Mouse (Mus musculus) embryonic facial prominence, embryonic 11.5 days (tissue): ENCODE data around the gene Nacc2. TPM values are rescaled to one million over a fixed set of nuclear protein-coding genes. Genes with fewer than 3 reads are reported as not detected.

Source experiments
- ATAC-seq: fragments of 200-750 bp; cut with Nextera tagmentation; replicated peaks from 2 replicates; pipeline ENCODE4 v1.8.0; 2017; ENCODE audit warnings: low read depth; ENCODE audit not compliant: insufficient number of reproducible peaks, low FRiP score, low TSS enrichment
- DNase-seq: peaks from one replicate; pipeline ENCODE4 v3.0.0-alpha.2; 2015; ENCODE audit warnings: low spot score
- H3K27ac ChIP-seq: fragments of 300-500 bp; sonication (generic); replicated peaks from 2 replicates; pipeline ENCODE4 v1.5.1; 2014; ENCODE audit warnings: mild to moderate bottlenecking, low read depth, low read length, control low read depth
- H3K27me3 ChIP-seq: fragments of 300-500 bp; sonication (generic); 2 replicates; pipeline ENCODE4 v1.6.1; 2014; ENCODE audit warnings: mild to moderate bottlenecking, low read length, moderate library complexity, mixed read lengths; ENCODE audit not compliant: control insufficient read depth, insufficient read depth
- H3K36me3 ChIP-seq: fragments of 300-500 bp; sonication (generic); replicated peaks from 2 replicates; pipeline ENCODE4 v1.6.1; 2014; ENCODE audit warnings: low read depth, mild to moderate bottlenecking, low read length, moderate library complexity, mixed read lengths; ENCODE audit not compliant: control insufficient read depth, insufficient read depth
- H3K4me1 ChIP-seq: fragments of 300-500 bp; sonication (generic); 2 replicates; pipeline ENCODE4 v1.6.1; 2014; ENCODE audit warnings: low read length, mixed read lengths; ENCODE audit not compliant: control insufficient read depth, insufficient read depth
- H3K4me2 ChIP-seq: fragments of 300-500 bp; sonication (generic); 2 replicates; pipeline ENCODE4 v1.6.1; 2014; ENCODE audit warnings: low read depth, mild to moderate bottlenecking, control low read depth, low read length, moderate library complexity
- H3K4me3 ChIP-seq: fragments of 300-500 bp; sonication (generic); 2 replicates; pipeline ENCODE4 v1.5.1; 2014; ENCODE audit warnings: low read depth, low read length, control low read depth
- H3K9ac ChIP-seq: fragments of 300-500 bp; sonication (generic); replicated peaks from 2 replicates; pipeline ENCODE4 v1.6.1; 2014; ENCODE audit warnings: mild to moderate bottlenecking, control low read depth, low read length
- H3K9me3 ChIP-seq: fragments of 300-500 bp; sonication (generic); replicated peaks from 2 replicates; pipeline ENCODE4 v1.6.1; 2016; ENCODE audit warnings: mild to moderate bottlenecking, low read length, inconsistent platforms, mixed read lengths; ENCODE audit not compliant: control insufficient read depth
- WGBS: fragments of 180-500 bp; shearing (Covaris S2); extraction: QIAGEN DNeasy Blood & Tissue Kit; methylation state at CpG from one replicate; pipeline ENCODE4 v1.1.7; 2014; 5-methylcytosine and 5-hydroxymethylcytosine counted together
- polyA plus RNA-seq: library from polyadenylated mRNA; unstranded; fragments of >200 nt; fragmentation: Nextera tagmentation; extraction: Ambion mirVana; gene quantifications from 2 replicates; pipeline ENCODE4 v1.2.1, GENCODE M21; 2014

The Nacc2 gene
- polyA plus RNA-seq, 1 experiment from 2014 or later, result 2.7 TPM

GRCm38 (mm10) chr2:26142986-26143385, 20.0 kb upstream of the Nacc2 start:
- Histone ChIP-seq H3K36me3 (no peaks in the 10 kb centered on the region), H3K4me1 (peaks cover 3% of the 10 kb centered on the region; the same call in 1 of the 2 replicates), H3K27me3 (no peaks in the 10 kb centered on the region), H3K9ac (no peak overlapping the region), H3K4me3 (no peak overlapping the region), H3K4me2 (no peak overlapping the region), H3K27ac (no peak overlapping the region), H3K9me3 (no peaks in the 10 kb centered on the region)
- DNase-seq (no peak), ATAC-seq (no peak)
- 82% methylated on average over 3 of the region's 3 CpGs for WGBS

GRCm38 (mm10) chr2:26141893-26142635, 19.0 kb upstream of the Nacc2 start:
- ATAC-seq, result no peak
- no peak overlapping the region for H3K27ac ChIP-seq
- peak; percentile 67 for DNase-seq
- H3K9me3 ChIP-seq, result no peaks in the 10 kb centered on the region
- peaks cover 3% of the 10 kb centered on the region; the same call in 1 of the 2 replicates for H3K4me1 ChIP-seq
- H3K9ac ChIP-seq, result no peak overlapping the region
- WGBS, result 64% methylated on average over 12 of the region's 12 CpGs
- no peak overlapping the region for H3K4me3 ChIP-seq
- no peak overlapping the region for H3K4me2 ChIP-seq
- H3K36me3 ChIP-seq, result no peaks in the 10 kb centered on the region
- H3K27me3 ChIP-seq, result no peaks in the 10 kb centered on the region

- H3K9me3 ChIP-seq, result no peaks in the 10 kb centered on the region
Measured at GRCm38 (mm10) chr2:26140903-26141302, 17.9 kb upstream of the Nacc2 start.

GRCm38 (mm10) chr2:26140292-26140819, 17.3 kb upstream of the Nacc2 start:
- Histone ChIP-seq H3K4me2 (peak overlapping the region; percentile 93), H3K27ac (peak overlapping the region; percentile 86), H3K9ac (peak overlapping the region; percentile 88), H3K36me3 (no peaks in the 10 kb centered on the region), H3K4me3 (peak overlapping the region; percentile 64), H3K27me3 (no peaks in the 10 kb centered on the region), H3K9me3 (no peaks in the 10 kb centered on the region), H3K4me1 (peaks cover 3% of the 10 kb centered on the region; the same call in 1 of the 2 replicates)
- 0% methylated on average over 60 of the region's 60 CpGs for WGBS
- DNase-seq (peak; percentile 100), ATAC-seq (peak; percentile 87)

More at GRCm38 (mm10) chr2:26140903-26141302, 17.9 kb upstream of the Nacc2 start:
- H3K27me3 ChIP-seq, result no peaks in the 10 kb centered on the region
- DNase-seq (no peak), ATAC-seq (no peak)
- peak overlapping the region; percentile 93 for H3K4me2 ChIP-seq
- H3K36me3 ChIP-seq, result no peaks in the 10 kb centered on the region
- peak overlapping the region; percentile 64 for H3K4me3 ChIP-seq
- peaks cover 3% of the 10 kb centered on the region; the same call in 1 of the 2 replicates for H3K4me1 ChIP-seq
- 16% methylated on average over 6 of the region's 6 CpGs for WGBS
- no peak overlapping the region for H3K27ac ChIP-seq
- H3K9ac ChIP-seq, result peak overlapping the region; percentile 77

- H3K4me1 ChIP-seq, result peaks cover 3% of the 10 kb centered on the region; the same call in 1 of the 2 replicates
- H3K9me3 ChIP-seq, result no peaks in the 10 kb centered on the region
- ATAC-seq, result peak; percentile 69
- H3K4me2 ChIP-seq, result peak overlapping the region; percentile 93
- no peaks in the 10 kb centered on the region for H3K36me3 ChIP-seq
- DNase-seq, result peak; percentile 77
- H3K27me3 ChIP-seq, result no peaks in the 10 kb centered on the region
- peak overlapping the region; percentile 88 for H3K9ac ChIP-seq
- H3K4me3 ChIP-seq, result peak overlapping the region; percentile 64
- WGBS, result under 1% methylated on average over 56 of the region's 60 CpGs
- peak overlapping the region; percentile 86 for H3K27ac ChIP-seq
Measured at GRCm38 (mm10) chr2:26139545-26140206, 16.7 kb upstream of the Nacc2 start.

- DNase-seq (no peak), ATAC-seq (no peak)
- Histone ChIP-seq H3K27ac (peak overlapping the region; percentile 86; the same call in 1 of the 2 replicates), H3K9ac (peak overlapping the region; percentile 88), H3K4me1 (peaks cover 3% of the 10 kb centered on the region; the same call in 1 of the 2 replicates), H3K36me3 (no peaks in the 10 kb centered on the region), H3K9me3 (no peaks in the 10 kb centered on the region), H3K4me3 (peak overlapping the region; percentile 64), H3K4me2 (peak overlapping the region; percentile 93), H3K27me3 (no peaks in the 10 kb centered on the region)
- WGBS, result 58% methylated on average over 7 of the region's 7 CpGs
Measured at GRCm38 (mm10) chr2:26139034-26139544, 16.1 kb upstream of the Nacc2 start.

GRCm38 (mm10) chr2:26138252-26139033, 15.4 kb upstream of the Nacc2 start:
- 0 out of 2 replicates have a peak overlapping the region, but pooled peaks have one; percentile 64 for H3K4me3 ChIP-seq
- 79% methylated on average over 31 of the region's 31 CpGs for WGBS
- no peaks in the 10 kb centered on the region for H3K9me3 ChIP-seq
- ATAC-seq (no peak), DNase-seq (no peak)
- peak overlapping the region; percentile 41; the same call in 1 of the 2 replicates for H3K27ac ChIP-seq
- H3K36me3 ChIP-seq, result no peaks in the 10 kb centered on the region
- peaks cover 3% of the 10 kb centered on the region; the same call in 1 of the 2 replicates for H3K4me1 ChIP-seq
- H3K27me3 ChIP-seq, result no peaks in the 10 kb centered on the region
- H3K4me2 ChIP-seq, result peak overlapping the region; percentile 93; the same call in 1 of the 2 replicates
- H3K9ac ChIP-seq, result peak overlapping the region; percentile 88
